14 mouse cellular contexts compared by ENCODE assay signal in the genomic region with DNA sequence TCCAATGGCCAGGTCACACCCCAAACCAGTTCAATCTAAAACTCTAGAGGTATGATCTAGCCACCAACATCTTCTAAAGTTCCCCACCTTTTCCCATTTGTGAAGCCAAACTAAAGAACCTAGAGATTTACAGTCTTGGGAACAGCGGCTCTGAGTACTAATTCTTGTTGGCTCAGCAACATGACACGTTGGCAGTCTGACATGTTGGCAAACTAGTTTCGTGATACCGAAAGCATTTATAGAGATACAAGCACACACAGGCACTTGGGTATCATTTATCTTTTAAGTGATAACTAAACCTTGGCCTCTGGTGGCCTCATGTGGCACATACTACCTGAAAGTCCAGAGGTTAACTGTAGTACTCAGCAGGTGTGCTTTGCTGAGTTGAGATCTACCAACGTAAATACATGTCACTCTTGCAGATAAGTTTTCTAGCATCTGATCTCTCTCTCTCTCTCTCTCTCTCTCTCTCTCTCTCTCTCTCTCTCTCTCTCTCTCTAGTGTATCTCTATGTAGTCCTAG. TPM values are rescaled to one million over a fixed set of nuclear protein-coding genes. Genes with fewer than 3 reads are reported as not detected.
"Had no signal": no experiment of that assay in that cellular context is flagged by ENCODE, and none has a peak within 500 bp of the region (broad histone marks: within the 10 kb centered on the region; RNA-seq: fewer than 3 reads in every experiment).

No protein-coding gene starts in this region.

- H3K4me1 ChIP-seq: midbrain, embryonic 12.5 days had no signal

- H3K36me3 ChIP-seq: limb, embryonic 15.5 days; midbrain, embryonic 12.5 days had no signal

- H3K4me2 ChIP-seq: limb, embryonic 15.5 days; midbrain, embryonic 12.5 days had no signal

- H3K9me3 ChIP-seq: limb, embryonic 15.5 days; midbrain, embryonic 12.5 days had no signal

- H3K4me3 ChIP-seq: limb, embryonic 15.5 days; midbrain, embryonic 12.5 days had no signal

- H3K27me3 ChIP-seq: limb, embryonic 15.5 days; midbrain, embryonic 12.5 days had no signal

- H3K9ac ChIP-seq: limb, embryonic 15.5 days; liver, embryonic 14.5 days; midbrain, embryonic 12.5 days had no signal

- ATAC-seq: midbrain, embryonic 16.5 days had no signal

- DNase-seq: kidney, postnatal 36 days; layer of hippocampus, adult 9-11 months; layer of hippocampus, postnatal 36 days; lung, adult 18-20 months; right cerebral cortex, adult 18-20 months; right cerebral cortex, postnatal 25 days; thymus, adult 2 months; thymus, postnatal 25 days had no signal

- H3K27ac ChIP-seq: kidney, postnatal 0 days; limb, embryonic 15.5 days; liver, embryonic 14.5 days; midbrain, embryonic 12.5 days had no signal

RNA-seq across cellular contexts. Expression of gene Mfsd13b, which starts 20.2 kb away (rescaled TPM):
- polyA plus RNA-seq: neural tube, embryonic 14.5 days had no signal
